Mouse (Mus musculus) ES-Bruce4 (cell line): ENCODE data around the gene Klhdc1. TPM values are rescaled to one million over a fixed set of nuclear protein-coding genes. Genes with fewer than 3 reads are reported as not detected.
A peak's percentile ranks its signal among the peaks of the same experiment; 100 is the strongest.

Source experiments
- H3K27ac ChIP-seq: 2 replicates; pipeline ENCODE4 v1.5.1; 2012; ENCODE audit warnings: low read length, inconsistent platforms; ENCODE audit not compliant: insufficient read depth
- H3K27me3 ChIP-seq: 2 replicates; pipeline ENCODE4 v1.6.1; 2012; ENCODE audit warnings: mild to moderate bottlenecking, low read length, inconsistent platforms; ENCODE audit not compliant: control insufficient read depth, poor library complexity, insufficient read depth, severe bottlenecking
- H3K36me3 ChIP-seq: 2 replicates; pipeline ENCODE4 v1.6.1; 2012; ENCODE audit warnings: inconsistent platforms, mild to moderate bottlenecking, low read length, moderate library complexity; ENCODE audit not compliant: control insufficient read depth, poor library complexity, insufficient read depth, severe bottlenecking
- H3K4me1 ChIP-seq: one replicate; pipeline ENCODE4 v1.8.1; 2011; ENCODE audit warnings: low read length; ENCODE audit not compliant: control insufficient read depth, insufficient read depth
- H3K4me3 ChIP-seq: 2 replicates; pipeline ENCODE4 v1.5.1; 2011; ENCODE audit warnings: low read depth, mild to moderate bottlenecking, low read length
- H3K9ac ChIP-seq: 2 replicates; pipeline ENCODE4 v1.6.1; 2012; ENCODE audit warnings: low read depth, mild to moderate bottlenecking, inconsistent platforms; ENCODE audit not compliant: poor library complexity, severe bottlenecking
- H3K9me3 ChIP-seq: replicated peaks from 2 replicates; pipeline ENCODE4 v1.6.1; 2012; ENCODE audit warnings: mild to moderate bottlenecking, low read length, inconsistent platforms; ENCODE audit not compliant: control insufficient read depth, poor library complexity, insufficient read depth, severe bottlenecking
- CTCF ChIP-seq: IDR thresholded peaks from one replicate; pipeline ENCODE4 v1.8.1; 2011; ENCODE audit warnings: low read depth, low read length
- EP300 ChIP-seq: IDR thresholded peaks from 2 replicates; pipeline ENCODE4 v1.6.1; 2011; ENCODE audit warnings: low read depth, low read length; ENCODE audit not compliant: insufficient read depth
- POLR2A ChIP-seq: IDR thresholded peaks from one replicate; pipeline ENCODE4 v1.8.1; 2011; ENCODE audit warnings: low read length; ENCODE audit not compliant: insufficient read depth
- polyA plus RNA-seq: library from polyadenylated mRNA; stranded (reverse); fragments of >200 nt; gene quantifications from 2 replicates; pipeline ENCODE4 v1.2.4, GENCODE M21; 2011; ENCODE audit warnings: low read depth; ENCODE audit not compliant: missing spikeins, insufficient read depth, insufficient read length

The Klhdc1 gene
- polyA plus RNA-seq, 1 experiment, result 2.0 TPM

- no peak overlapping the region for H3K27ac ChIP-seq
- peak overlapping the region; percentile 94 for H3K4me3 ChIP-seq
- TF ChIP-seq CTCF (no peak), POLR2A (no peak), EP300 (no peak)
- H3K9me3 ChIP-seq, result no peaks in the 10 kb centered on the region
- H3K36me3 ChIP-seq, result peaks cover 2% of the 10 kb centered on the region; the same call in 1 of the 2 replicates
- H3K4me1 ChIP-seq, result peaks cover 2% of the 10 kb centered on the region
- H3K27me3 ChIP-seq, result no peaks in the 10 kb centered on the region
- peak overlapping the region; percentile 54 for H3K9ac ChIP-seq
Measured at GRCm38 (mm10) chr12:69297411-69298150, 56.6 kb downstream of the Klhdc1 start.

GRCm38 (mm10) chr12:69298281-69298680, 57.3 kb downstream of the Klhdc1 start:
- H3K27me3 ChIP-seq, result no peaks in the 10 kb centered on the region
- H3K4me1 ChIP-seq, result peaks cover 2% of the 10 kb centered on the region
- H3K9ac ChIP-seq, result no peak overlapping the region
- no peak overlapping the region for H3K27ac ChIP-seq
- no peak overlapping the region for H3K4me3 ChIP-seq
- H3K9me3 ChIP-seq, result no peaks in the 10 kb centered on the region
- TF ChIP-seq EP300, result no peak
- no peak for TF ChIP-seq POLR2A
- no peak for TF ChIP-seq CTCF
- peaks cover 6% of the 10 kb centered on the region for H3K36me3 ChIP-seq

- no peak overlapping the region for H3K27ac ChIP-seq
- no peak overlapping the region for H3K9ac ChIP-seq
Measured at GRCm38 (mm10) chr12:69299231-69299630, 58.3 kb downstream of the Klhdc1 start.

GRCm38 (mm10) chr12:69299831-69300230, 58.9 kb downstream of the Klhdc1 start:
- TF ChIP-seq POLR2A (no peak), EP300 (no peak), CTCF (no peak)
- H3K4me1 ChIP-seq, result peaks cover 2% of the 10 kb centered on the region
- no peaks in the 10 kb centered on the region for H3K27me3 ChIP-seq
- H3K36me3 ChIP-seq, result peaks cover 12% of the 10 kb centered on the region
- no peak overlapping the region for H3K27ac ChIP-seq
- no peaks in the 10 kb centered on the region for H3K9me3 ChIP-seq
- H3K4me3 ChIP-seq, result no peak overlapping the region
- no peak overlapping the region for H3K9ac ChIP-seq

More at GRCm38 (mm10) chr12:69299231-69299630, 58.3 kb downstream of the Klhdc1 start:
- Histone ChIP-seq H3K4me1 (peaks cover 2% of the 10 kb centered on the region), H3K9me3 (no peaks in the 10 kb centered on the region), H3K4me3 (no peak overlapping the region), H3K36me3 (peaks cover 12% of the 10 kb centered on the region), H3K27me3 (no peaks in the 10 kb centered on the region)
- TF ChIP-seq CTCF (no peak), EP300 (no peak), POLR2A (no peak)

- H3K9me3 ChIP-seq, result no peaks in the 10 kb centered on the region
- TF ChIP-seq CTCF (no peak), POLR2A (no peak), EP300 (no peak)
- H3K4me3 ChIP-seq, result no peak overlapping the region
- no peak overlapping the region for H3K27ac ChIP-seq
- peaks cover 18% of the 10 kb centered on the region for H3K36me3 ChIP-seq
- peaks cover 2% of the 10 kb centered on the region for H3K4me1 ChIP-seq
- no peaks in the 10 kb centered on the region for H3K27me3 ChIP-seq
- no peak overlapping the region for H3K9ac ChIP-seq
Measured at GRCm38 (mm10) chr12:69300391-69300790, 59.4 kb downstream of the Klhdc1 start.

- H3K9ac ChIP-seq, result no peak overlapping the region
- no peak overlapping the region for H3K27ac ChIP-seq
- peaks cover 25% of the 10 kb centered on the region for H3K36me3 ChIP-seq
- H3K4me1 ChIP-seq, result peaks cover 2% of the 10 kb centered on the region
- no peak for TF ChIP-seq CTCF
- no peak for TF ChIP-seq EP300
- TF ChIP-seq POLR2A, result no peak
- H3K9me3 ChIP-seq, result no peaks in the 10 kb centered on the region
- H3K27me3 ChIP-seq, result no peaks in the 10 kb centered on the region
- H3K4me3 ChIP-seq, result no peak overlapping the region
Measured at GRCm38 (mm10) chr12:69302171-69302570, 61.2 kb downstream of the Klhdc1 start.
